In the genomic region with DNA sequence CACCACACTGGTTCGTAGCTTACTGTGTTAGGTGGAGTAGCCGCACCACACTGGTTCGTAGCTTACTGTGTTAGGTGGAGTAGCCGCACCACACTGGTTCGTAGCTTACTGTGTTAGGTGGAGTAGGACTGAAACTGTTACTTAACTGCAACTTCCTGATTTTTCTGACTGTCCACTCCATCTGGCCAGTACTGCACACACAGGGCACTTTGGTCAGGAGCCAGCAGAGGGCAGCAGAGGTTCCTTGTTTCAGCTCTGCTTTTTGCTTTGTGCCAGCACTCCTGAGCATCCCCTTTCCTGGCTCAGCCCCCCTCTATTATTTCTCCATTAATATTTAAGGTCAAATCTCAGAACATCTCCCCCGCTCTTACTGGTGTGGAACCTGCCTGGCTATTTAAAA, we compare ENCODE assay signal across 7 mouse cellular contexts.
DNase-seq lines count a peak whose midpoint lies in the region; ATAC-seq and TF ChIP-seq lines count a peak whose summit lies in the region.

No protein-coding gene starts in this region.

- peaks cover 5% of the 10 kb centered on the region; the same call in 1 of the 2 replicates for H3K4me1 ChIP-seq in limb, embryonic 10.5 days
- no peaks in the 10 kb centered on the region for H3K4me1 ChIP-seq in midbrain, embryonic 15.5 days
- no peaks in the 10 kb centered on the region for H3K4me1 ChIP-seq in spleen, adult 2 months (ENCODE audit: control insufficient read depth, insufficient read depth, insufficient read length)

- WGBS in limb, embryonic 10.5 days = 75% methylated on average over 6 of the region's 6 CpGs
- WGBS in midbrain, embryonic 15.5 days = 75% methylated on average over 6 of the region's 6 CpGs
- WGBS in spleen, adult 2 months = 63% methylated on average over 6 of the region's 6 CpGs

- peak; percentile 80 for ATAC-seq in midbrain, embryonic 15.5 days (replicated peaks)

- no peak overlapping the region for H3K27ac ChIP-seq in limb, embryonic 10.5 days
- no peak overlapping the region for H3K27ac ChIP-seq in midbrain, embryonic 15.5 days
- H3K27ac ChIP-seq in spleen, adult 2 months (ENCODE audit: insufficient read depth, low read length) = no peak overlapping the region

- peak; percentile 61 for DNase-seq in adrenal gland, adult 2 months
- DNase-seq in embryo, embryonic 10 days (ENCODE audit: low spot score) = peak; percentile 84
- DNase-seq in gastrocnemius, postnatal 36 days = peak; percentile 68 to 77
- peak; percentile 49 to 83 for DNase-seq in kidney, adult 8-10 months
- DNase-seq in limb, embryonic 10.5 days (ENCODE audit: low spot score) = peak; percentile 82
- DNase-seq in spleen, adult 2 months (ENCODE audit: low read depth in 1 of 2, low spot score in 2 of 2) = peak; percentile 8 to 72

- no peak overlapping the region for H3K4me3 ChIP-seq in limb, embryonic 10.5 days
- H3K4me3 ChIP-seq in midbrain, embryonic 15.5 days = no peak overlapping the region
- H3K4me3 ChIP-seq in spleen, adult 2 months (ENCODE audit: extremely low read depth, insufficient read depth, insufficient read length) = no peak overlapping the region

- no peak overlapping the region for H3K9ac ChIP-seq in midbrain, embryonic 15.5 days

- H3K27me3 ChIP-seq in limb, embryonic 10.5 days (ENCODE audit: low read depth, poor library complexity, severe bottlenecking) = no peaks in the 10 kb centered on the region
- no peaks in the 10 kb centered on the region for H3K27me3 ChIP-seq in midbrain, embryonic 15.5 days (replicated peaks)
- H3K27me3 ChIP-seq in spleen, adult 2 months (ENCODE audit: control insufficient read depth, insufficient read depth, low read length) = no peaks in the 10 kb centered on the region

- TF ChIP-seq CTCF in spleen, adult 2 months (IDR thresholded peaks at IDR 0.05; ENCODE audit: extremely low read depth, insufficient read depth, insufficient read length, insufficient replicate concordance) = peak; percentile 50; the same call in 1 of the 2 replicates

- H3K9me3 ChIP-seq in limb, embryonic 10.5 days (replicated peaks) = no peaks in the 10 kb centered on the region
- no peaks in the 10 kb centered on the region for H3K9me3 ChIP-seq in midbrain, embryonic 15.5 days

- H3K36me3 ChIP-seq in limb, embryonic 10.5 days = no peaks in the 10 kb centered on the region
- no peaks in the 10 kb centered on the region for H3K36me3 ChIP-seq in midbrain, embryonic 15.5 days (replicated peaks)
- no peaks in the 10 kb centered on the region for H3K36me3 ChIP-seq in spleen, adult 2 months (ENCODE audit: control insufficient read depth, insufficient read depth, low read length)

- no peak overlapping the region for H3K4me2 ChIP-seq in midbrain, embryonic 15.5 days

- intact Hi-C loops in gastrocnemius, postnatal 36 days (cut with DNase I) = loop anchor here (2.0 to 10.0 kb wide), 2 partner anchors 187 to 325 kb away; no protein-coding TSS in a partner anchor

- TF ChIP-seq POLR2A in spleen, adult 2 months (IDR thresholded peaks at IDR 0.05; ENCODE audit: low read depth, low read length) = no peak
